Mouse (Mus musculus) embryonic facial prominence, embryonic 11.5 days (tissue): ENCODE data around the gene Arf6. TPM values are rescaled to one million over a fixed set of nuclear protein-coding genes. Genes with fewer than 3 reads are reported as not detected.

Experiments
- ATAC-seq: fragments of 200-750 bp; cut with Nextera tagmentation; replicated peaks from 2 replicates; pipeline ENCODE4 v1.8.0; 2017; ENCODE audit warnings: low read depth; ENCODE audit not compliant: insufficient number of reproducible peaks, low FRiP score, low TSS enrichment
- DNase-seq: peaks from one replicate; pipeline ENCODE4 v3.0.0-alpha.2; 2015; ENCODE audit warnings: low spot score
- H3K27ac ChIP-seq: fragments of 300-500 bp; sonication (generic); replicated peaks from 2 replicates; pipeline ENCODE4 v1.5.1; 2014; ENCODE audit warnings: mild to moderate bottlenecking, low read depth, low read length, control low read depth
- H3K27me3 ChIP-seq: fragments of 300-500 bp; sonication (generic); 2 replicates; pipeline ENCODE4 v1.6.1; 2014; ENCODE audit warnings: mild to moderate bottlenecking, low read length, moderate library complexity, mixed read lengths; ENCODE audit not compliant: control insufficient read depth, insufficient read depth
- H3K36me3 ChIP-seq: fragments of 300-500 bp; sonication (generic); replicated peaks from 2 replicates; pipeline ENCODE4 v1.6.1; 2014; ENCODE audit warnings: low read depth, mild to moderate bottlenecking, low read length, moderate library complexity, mixed read lengths; ENCODE audit not compliant: control insufficient read depth, insufficient read depth
- H3K4me1 ChIP-seq: fragments of 300-500 bp; sonication (generic); 2 replicates; pipeline ENCODE4 v1.6.1; 2014; ENCODE audit warnings: low read length, mixed read lengths; ENCODE audit not compliant: control insufficient read depth, insufficient read depth
- H3K4me2 ChIP-seq: fragments of 300-500 bp; sonication (generic); 2 replicates; pipeline ENCODE4 v1.6.1; 2014; ENCODE audit warnings: low read depth, mild to moderate bottlenecking, control low read depth, low read length, moderate library complexity
- H3K4me3 ChIP-seq: fragments of 300-500 bp; sonication (generic); 2 replicates; pipeline ENCODE4 v1.5.1; 2014; ENCODE audit warnings: low read depth, low read length, control low read depth
- H3K9ac ChIP-seq: fragments of 300-500 bp; sonication (generic); replicated peaks from 2 replicates; pipeline ENCODE4 v1.6.1; 2014; ENCODE audit warnings: mild to moderate bottlenecking, control low read depth, low read length
- H3K9me3 ChIP-seq: fragments of 300-500 bp; sonication (generic); replicated peaks from 2 replicates; pipeline ENCODE4 v1.6.1; 2016; ENCODE audit warnings: mild to moderate bottlenecking, low read length, inconsistent platforms, mixed read lengths; ENCODE audit not compliant: control insufficient read depth
- WGBS: fragments of 180-500 bp; shearing (Covaris S2); extraction: QIAGEN DNeasy Blood & Tissue Kit; methylation state at CpG from one replicate; pipeline ENCODE4 v1.1.7; 2014; 5-methylcytosine and 5-hydroxymethylcytosine counted together
- polyA plus RNA-seq: library from polyadenylated mRNA; unstranded; fragments of >200 nt; fragmentation: Nextera tagmentation; extraction: Ambion mirVana; gene quantifications from 2 replicates; pipeline ENCODE4 v1.2.1, GENCODE M21; 2014

The Arf6 gene
- polyA plus RNA-seq, 1 experiment from 2014 or later: 56.4 TPM

DNA sequence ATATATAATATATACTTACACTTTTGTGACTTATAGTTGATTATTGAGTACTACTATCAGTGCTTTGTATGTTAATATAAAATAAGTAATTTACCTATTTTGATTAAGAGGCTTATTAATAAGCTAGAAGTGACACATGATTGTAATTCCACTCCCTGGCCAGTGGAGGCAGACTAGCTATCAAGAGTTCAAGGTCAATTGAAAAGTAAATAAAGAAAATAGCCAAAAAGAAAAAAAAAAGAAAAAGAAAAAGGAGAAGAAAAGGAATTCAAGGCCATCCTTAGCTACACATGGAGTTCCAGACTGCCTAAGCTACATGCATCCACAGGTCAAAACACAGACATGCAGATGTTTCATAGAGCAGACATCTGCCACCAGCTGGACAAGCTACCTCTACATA, 5.5 kb upstream of the Arf6 start:
- Histone ChIP-seq H3K36me3 (no peaks in the 10 kb centered on the region), H3K4me3 (no peak overlapping the region), H3K27me3 (no peaks in the 10 kb centered on the region), H3K27ac (no peak overlapping the region), H3K9ac (no peak overlapping the region), H3K4me2 (no peak overlapping the region), H3K4me1 (no peaks in the 10 kb centered on the region), H3K9me3 (no peaks in the 10 kb centered on the region)
- DNase-seq (peak; percentile 22), ATAC-seq (no peak)

DNA sequence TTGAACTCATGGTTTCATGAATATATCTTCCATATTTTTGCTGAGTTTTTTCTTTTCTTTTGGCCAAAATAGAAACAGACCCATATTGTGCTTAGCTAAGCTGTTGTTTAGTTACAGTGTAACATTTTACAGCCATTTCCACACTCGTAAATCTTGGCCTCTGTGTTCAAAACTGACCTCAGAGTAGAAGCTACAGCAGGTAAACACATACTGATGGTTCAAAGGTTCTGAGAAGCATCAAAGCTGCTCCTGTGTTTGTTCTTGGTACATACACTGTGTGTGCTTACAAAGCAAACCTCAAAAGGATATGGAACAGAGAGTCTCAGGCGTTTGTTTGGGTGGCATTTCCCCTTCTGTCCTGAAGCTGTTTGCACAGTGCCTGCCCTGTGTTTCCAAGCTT, 4.4 kb upstream of the Arf6 start:
- WGBS: 62% methylated on average over 2 of the region's 2 CpGs
- ATAC-seq: no peak
- H3K4me3 ChIP-seq: no peak overlapping the region
- no peaks in the 10 kb centered on the region for H3K36me3 ChIP-seq
- H3K4me2 ChIP-seq: no peak overlapping the region
- no peaks in the 10 kb centered on the region for H3K4me1 ChIP-seq
- no peak overlapping the region for H3K27ac ChIP-seq
- no peaks in the 10 kb centered on the region for H3K9me3 ChIP-seq
- DNase-seq: no peak
- H3K9ac ChIP-seq: no peak overlapping the region
- no peaks in the 10 kb centered on the region for H3K27me3 ChIP-seq

DNA sequence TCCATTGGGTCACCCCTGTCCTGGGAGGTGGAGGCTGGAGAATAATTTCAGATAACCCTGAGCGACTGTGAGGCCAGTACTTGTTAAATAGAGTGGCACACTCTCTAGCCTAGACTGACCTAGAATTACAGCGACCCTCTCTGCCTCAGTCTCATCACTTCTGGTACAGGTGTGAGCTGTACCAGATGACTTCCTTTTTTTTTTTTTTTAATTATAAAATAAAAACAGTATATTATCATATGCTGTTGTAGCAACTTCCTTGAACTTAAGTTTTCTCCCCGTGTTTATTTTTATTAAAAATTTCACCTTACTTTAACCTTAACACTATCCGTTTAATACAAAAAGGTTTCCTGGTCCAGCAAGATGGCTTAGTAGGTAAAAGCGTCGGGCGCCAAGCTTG, 1.0 kb upstream of the Arf6 start:
- peak overlapping the region; percentile 97 for H3K9ac ChIP-seq
- peak overlapping the region; percentile 100 for H3K4me3 ChIP-seq
- no peaks in the 10 kb centered on the region for H3K36me3 ChIP-seq
- ATAC-seq: no peak
- H3K4me1 ChIP-seq: no peaks in the 10 kb centered on the region
- WGBS: 14% methylated on average over 7 of the region's 7 CpGs
- H3K9me3 ChIP-seq: no peaks in the 10 kb centered on the region
- no peaks in the 10 kb centered on the region for H3K27me3 ChIP-seq
- DNase-seq: no peak
- H3K4me2 ChIP-seq: peak overlapping the region; percentile 66
- H3K27ac ChIP-seq: peak overlapping the region; percentile 93

DNA sequence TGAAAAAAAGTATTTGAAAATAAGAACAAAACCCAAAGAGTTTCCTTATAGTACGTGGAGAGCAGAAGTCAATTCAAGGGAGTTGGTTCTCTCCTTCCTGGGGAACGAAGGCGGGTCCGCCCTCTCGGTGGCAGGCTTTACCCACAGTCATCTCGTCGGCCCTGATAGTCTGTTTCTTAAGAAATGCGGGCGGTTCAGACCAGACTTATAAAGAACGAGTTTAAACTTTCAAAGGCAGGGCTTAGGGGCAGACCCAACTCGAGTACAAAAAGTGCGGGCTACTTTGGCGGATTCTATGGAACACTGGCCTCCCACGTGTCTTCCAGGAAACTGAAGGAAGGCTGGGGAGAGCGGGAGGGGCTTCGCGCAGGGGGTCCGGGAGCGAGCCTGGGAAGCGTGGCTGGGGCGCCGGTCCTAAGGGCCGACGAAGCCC, 513 bp upstream of the Arf6 start:
- Histone ChIP-seq H3K27ac (peak overlapping the region; percentile 93), H3K4me1 (no peaks in the 10 kb centered on the region), H3K36me3 (no peaks in the 10 kb centered on the region), H3K27me3 (no peaks in the 10 kb centered on the region), H3K9me3 (no peaks in the 10 kb centered on the region), H3K9ac (peak overlapping the region; percentile 97), H3K4me2 (peak overlapping the region; percentile 66), H3K4me3 (peak overlapping the region; percentile 100)
- under 1% methylated on average over 20 of the region's 24 CpGs for WGBS
- ATAC-seq (no peak; the same call in 1 of the 2 replicates), DNase-seq (peak; percentile 81)

DNA sequence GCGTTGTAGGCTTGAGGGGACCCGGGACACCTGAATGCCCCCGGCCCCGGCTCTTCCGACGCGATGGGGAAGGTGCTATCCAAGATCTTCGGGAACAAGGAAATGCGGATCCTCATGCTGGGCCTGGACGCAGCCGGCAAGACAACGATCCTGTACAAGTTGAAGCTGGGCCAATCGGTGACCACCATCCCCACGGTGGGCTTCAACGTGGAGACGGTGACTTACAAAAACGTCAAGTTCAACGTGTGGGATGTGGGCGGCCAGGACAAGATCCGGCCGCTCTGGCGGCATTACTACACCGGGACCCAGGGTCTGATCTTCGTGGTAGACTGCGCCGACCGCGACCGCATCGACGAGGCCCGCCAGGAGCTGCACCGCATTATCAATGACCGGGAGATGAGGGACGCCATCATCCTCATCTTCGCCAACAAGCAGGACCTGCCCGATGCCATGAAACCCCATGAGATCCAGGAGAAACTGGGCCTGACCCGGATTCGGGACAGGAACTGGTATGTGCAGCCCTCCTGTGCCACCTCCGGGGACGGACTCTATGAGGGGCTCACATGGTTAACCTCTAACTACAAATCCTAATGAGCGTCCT, 881 bp downstream of the Arf6 start:
- Histone ChIP-seq H3K27me3 (no peaks in the 10 kb centered on the region), H3K36me3 (no peaks in the 10 kb centered on the region), H3K9me3 (no peaks in the 10 kb centered on the region), H3K9ac (peak overlapping the region; percentile 97), H3K4me2 (peak overlapping the region; percentile 74), H3K4me3 (peak overlapping the region; percentile 100), H3K4me1 (no peaks in the 10 kb centered on the region), H3K27ac (peak overlapping the region; percentile 93)
- peak; percentile 19 for DNase-seq
- under 1% methylated on average over 42 of the region's 42 CpGs for WGBS
- ATAC-seq: peak; percentile 27; the same call in 1 of the 2 replicates

DNA sequence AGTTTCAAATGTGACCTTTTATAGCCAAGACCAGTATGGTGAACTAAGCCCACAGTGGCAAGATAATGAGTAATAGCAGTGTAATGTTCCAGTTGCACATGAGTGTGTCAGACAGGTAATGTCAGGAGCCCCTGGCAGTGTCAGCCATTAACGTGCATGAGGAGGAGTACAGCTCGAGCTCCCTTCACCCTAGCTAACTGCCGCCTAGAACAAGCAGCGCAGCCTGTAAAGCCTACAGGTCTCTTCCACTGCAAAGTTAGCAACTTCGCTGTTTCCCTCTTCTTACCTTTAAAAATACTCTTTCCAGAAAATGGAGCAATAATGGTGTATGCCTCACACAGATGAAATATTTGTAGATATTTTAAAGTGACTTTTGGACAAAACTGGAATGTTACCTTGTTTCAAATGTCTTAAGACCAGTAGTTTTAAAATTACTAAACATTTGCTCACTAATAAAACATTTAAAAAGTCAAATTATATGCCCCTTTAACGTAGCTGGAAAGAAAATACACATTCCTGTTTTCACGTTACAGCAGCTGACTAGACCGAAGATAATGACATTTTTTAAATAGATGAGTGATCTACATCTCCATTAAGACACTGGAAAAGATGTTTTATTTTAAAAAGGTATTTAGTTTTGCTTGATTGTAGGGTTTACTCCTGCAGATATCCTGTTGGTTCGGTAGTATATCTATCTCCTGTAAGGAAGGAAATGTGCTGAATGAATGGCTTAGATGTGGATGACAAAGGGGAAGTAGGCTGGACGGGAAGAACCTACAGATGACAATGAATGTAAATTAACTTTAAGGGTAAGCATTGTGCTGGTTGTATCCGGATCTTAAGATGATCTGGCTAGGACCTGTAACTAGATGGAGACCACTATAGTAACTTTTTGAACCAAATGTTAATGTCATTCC, 2.2 kb downstream of the Arf6 start:
- 54% methylated on average over 11 of the region's 11 CpGs for WGBS
- no peaks in the 10 kb centered on the region for H3K4me1 ChIP-seq
- H3K27ac ChIP-seq: no peak overlapping the region
- ATAC-seq (no peak), DNase-seq (no peak)
- H3K9me3 ChIP-seq: no peaks in the 10 kb centered on the region
- H3K4me2 ChIP-seq: peak overlapping the region; percentile 74
- H3K36me3 ChIP-seq: no peaks in the 10 kb centered on the region
- H3K4me3 ChIP-seq: peak overlapping the region; percentile 100
- no peaks in the 10 kb centered on the region for H3K27me3 ChIP-seq
- peak overlapping the region; percentile 28 for H3K9ac ChIP-seq

DNA sequence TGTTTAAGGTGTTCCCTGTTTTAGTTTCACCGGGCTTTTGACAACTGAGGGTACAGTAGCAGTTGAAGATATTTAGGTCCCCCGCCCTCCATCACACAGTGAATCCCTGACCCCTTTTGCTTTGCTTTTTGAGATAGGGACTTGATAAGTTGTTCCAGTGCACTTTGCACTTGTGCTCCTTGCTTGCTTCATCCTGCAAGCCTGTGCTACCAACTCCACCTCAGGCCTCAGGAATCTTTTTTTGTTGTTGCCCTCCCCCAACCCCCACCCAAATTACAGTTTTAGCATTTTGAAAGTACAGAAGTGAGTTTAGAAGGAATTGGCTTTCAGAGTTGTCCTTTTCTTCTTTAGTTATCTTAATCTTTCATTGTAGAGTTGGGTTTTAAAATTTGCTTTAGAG, 4.2 kb downstream of the Arf6 start:
- ATAC-seq (no peak), DNase-seq (no peak)
- no peak overlapping the region for H3K9ac ChIP-seq
- no peaks in the 10 kb centered on the region for H3K27me3 ChIP-seq
- no peak overlapping the region for H3K27ac ChIP-seq
- no peaks in the 10 kb centered on the region for H3K4me1 ChIP-seq
- 92% methylated on average over 2 of the region's 2 CpGs for WGBS
- no peaks in the 10 kb centered on the region for H3K36me3 ChIP-seq
- no peaks in the 10 kb centered on the region for H3K9me3 ChIP-seq
- H3K4me3 ChIP-seq: no peak overlapping the region
- H3K4me2 ChIP-seq: no peak overlapping the region

DNA sequence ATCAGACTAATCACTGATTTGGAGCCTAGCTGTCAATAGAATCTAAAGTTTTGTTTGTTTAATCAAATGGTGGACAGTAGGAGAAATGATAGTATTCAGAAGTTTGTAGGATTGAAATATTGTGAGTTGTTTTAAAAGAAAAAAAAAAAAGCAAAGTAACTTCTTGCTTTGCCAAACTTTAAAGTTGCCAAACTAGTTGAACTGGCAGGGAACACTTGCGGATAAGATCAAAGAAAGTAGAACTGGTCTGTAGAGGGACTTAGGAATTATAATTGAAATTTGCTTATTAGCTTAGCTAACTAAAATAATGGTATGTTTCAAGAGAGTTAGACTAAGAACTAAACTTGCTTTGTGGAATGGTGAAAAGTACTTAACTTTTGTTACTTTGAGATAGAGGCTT, 5.2 kb downstream of the Arf6 start:
- DNase-seq: no peak

More for the DNA sequence above, 5.2 kb downstream of the Arf6 start:
- Histone ChIP-seq H3K4me3 (no peak overlapping the region), H3K4me2 (no peak overlapping the region), H3K27ac (no peak overlapping the region), H3K4me1 (no peaks in the 10 kb centered on the region), H3K9ac (no peak overlapping the region), H3K27me3 (no peaks in the 10 kb centered on the region), H3K9me3 (no peaks in the 10 kb centered on the region), H3K36me3 (no peaks in the 10 kb centered on the region)
- ATAC-seq: no peak
- 89% methylated on average over 1 of the region's 1 CpGs for WGBS
